Mouse (Mus musculus) stomach, embryonic 14.5 days (tissue): ENCODE measurements around the gene 1110051M20Rik. TPM values are rescaled to one million over a fixed set of nuclear protein-coding genes. Genes with fewer than 3 reads are reported as not detected.
A peak's percentile ranks its signal among the peaks of the same experiment; 100 is the strongest.

Experiments used
- ATAC-seq: fragments of 200-750 bp; cut with Nextera tagmentation; 2 replicates; pipeline ENCODE4 v1.8.0; 2017; ENCODE audit warnings: low read depth, moderate TSS enrichment; ENCODE audit not compliant: insufficient number of reproducible peaks, insufficient read depth, low FRiP score
- H3K27ac ChIP-seq: fragments of 300-500 bp; sonication (generic); 2 replicates; pipeline ENCODE4 v1.5.1; 2014; ENCODE audit warnings: mild to moderate bottlenecking, low read length, moderate library complexity, mixed read lengths
- H3K27me3 ChIP-seq: fragments of 300-500 bp; sonication (generic); 2 replicates; pipeline ENCODE4 v1.6.1; 2014; ENCODE audit warnings: low read length, control low read depth, mixed read lengths; ENCODE audit not compliant: control insufficient read depth, insufficient read depth
- H3K36me3 ChIP-seq: fragments of 300-500 bp; sonication (generic); 2 replicates; pipeline ENCODE4 v1.6.1; 2014; ENCODE audit warnings: mild to moderate bottlenecking, control low read depth, low read length, moderate library complexity, mixed read lengths; ENCODE audit not compliant: control insufficient read depth, insufficient read depth
- H3K4me1 ChIP-seq: fragments of 300-500 bp; sonication (generic); 2 replicates; pipeline ENCODE4 v1.6.1; 2014; ENCODE audit warnings: low read length, control low read depth, mixed read lengths; ENCODE audit not compliant: control insufficient read depth, insufficient read depth
- H3K4me2 ChIP-seq: fragments of 300-500 bp; sonication (generic); replicated peaks from 2 replicates; pipeline ENCODE4 v1.6.1; 2014; ENCODE audit warnings: low read depth, low read length, control low read depth
- H3K4me3 ChIP-seq: fragments of 300-500 bp; sonication (generic); 2 replicates; pipeline ENCODE4 v1.5.1; 2014; ENCODE audit warnings: low read depth, low read length, control low read depth
- H3K9ac ChIP-seq: fragments of 300-500 bp; sonication (generic); replicated peaks from 2 replicates; pipeline ENCODE4 v1.6.1; 2014; ENCODE audit warnings: low read depth, mild to moderate bottlenecking, control low read depth, low read length, moderate library complexity, mixed read lengths
- H3K9me3 ChIP-seq: fragments of 300-500 bp; sonication (generic); 2 replicates; pipeline ENCODE4 v1.6.1; 2016; ENCODE audit warnings: low read depth, low read length, control low read depth; ENCODE audit not compliant: control insufficient read depth
- WGBS: fragments of 180-500 bp; shearing (Covaris S2); extraction: QIAGEN DNeasy Blood & Tissue Kit; methylation state at CpG from one replicate; pipeline ENCODE4 v1.1.7; 2014; 5-methylcytosine and 5-hydroxymethylcytosine counted together
- polyA plus RNA-seq: library from polyadenylated mRNA; unstranded; fragments of >200 nt; fragmentation: Nextera tagmentation; extraction: Ambion mirVana; gene quantifications from 2 replicates; pipeline ENCODE4 v1.2.1, GENCODE M21; 2014

Gene 1110051M20Rik
- polyA plus RNA-seq, 1 experiment from 2014 or later: 67.1 TPM

- 42% methylated on average over 3 of the region's 3 CpGs for WGBS
- H3K27me3 ChIP-seq: no peaks in the 10 kb centered on the region
- H3K9ac ChIP-seq: no peak overlapping the region
- no peak overlapping the region for H3K27ac ChIP-seq
- H3K4me2 ChIP-seq: no peak overlapping the region
- H3K4me3 ChIP-seq: no peak overlapping the region
- H3K36me3 ChIP-seq: no peaks in the 10 kb centered on the region
- H3K9me3 ChIP-seq: no peaks in the 10 kb centered on the region
- ATAC-seq: no peak
- peaks cover 26% of the 10 kb centered on the region for H3K4me1 ChIP-seq
Observed at GRCm38 (mm10) chr2:91461341-91461740, 16.8 kb upstream of the 1110051M20Rik start.

- Histone ChIP-seq H3K27ac (no peak overlapping the region), H3K9ac (no peak overlapping the region), H3K4me3 (no peak overlapping the region), H3K36me3 (no peaks in the 10 kb centered on the region), H3K9me3 (no peaks in the 10 kb centered on the region), H3K4me2 (no peak overlapping the region), H3K4me1 (peaks cover 26% of the 10 kb centered on the region), H3K27me3 (no peaks in the 10 kb centered on the region)
- ATAC-seq: no peak
- WGBS: 75% methylated on average over 7 of the region's 7 CpGs
Observed at GRCm38 (mm10) chr2:91460771-91461170, 16.3 kb upstream of the 1110051M20Rik start.

GRCm38 (mm10) chr2:91460076-91460475 is 15.6 kb upstream of the 1110051M20Rik start:
- H3K9ac ChIP-seq: no peak overlapping the region
- 91% methylated on average over 6 of the region's 6 CpGs for WGBS
- no peak overlapping the region for H3K27ac ChIP-seq
- H3K27me3 ChIP-seq: no peaks in the 10 kb centered on the region
- no peaks in the 10 kb centered on the region for H3K36me3 ChIP-seq
- H3K9me3 ChIP-seq: no peaks in the 10 kb centered on the region
- H3K4me1 ChIP-seq: peaks cover 26% of the 10 kb centered on the region
- no peak for ATAC-seq
- H3K4me2 ChIP-seq: no peak overlapping the region
- no peak overlapping the region for H3K4me3 ChIP-seq

GRCm38 (mm10) chr2:91458673-91459391 is 14.3 kb upstream of the 1110051M20Rik start:
- under 1% methylated on average over 32 of the region's 32 CpGs for WGBS
- Histone ChIP-seq H3K9me3 (no peaks in the 10 kb centered on the region), H3K9ac (peak overlapping the region; percentile 81), H3K4me3 (peak overlapping the region; percentile 88), H3K27me3 (no peaks in the 10 kb centered on the region), H3K36me3 (no peaks in the 10 kb centered on the region), H3K4me2 (peak overlapping the region; percentile 89), H3K4me1 (peaks cover 26% of the 10 kb centered on the region), H3K27ac (peak overlapping the region; percentile 92)
- ATAC-seq: no peak

- Histone ChIP-seq H3K4me2 (peak overlapping the region; percentile 89), H3K4me1 (peaks cover 25% of the 10 kb centered on the region)
Observed at GRCm38 (mm10) chr2:91458252-91458672, 13.8 kb upstream of the 1110051M20Rik start.

GRCm38 (mm10) chr2:91457656-91458251 is 13.2 kb upstream of the 1110051M20Rik start:
- peak; percentile 31; the same call in 1 of the 2 replicates for ATAC-seq

More at GRCm38 (mm10) chr2:91458252-91458672, 13.8 kb upstream of the 1110051M20Rik start:
- H3K9ac ChIP-seq: peak overlapping the region; percentile 81
- no peaks in the 10 kb centered on the region for H3K36me3 ChIP-seq
- H3K27ac ChIP-seq: peak overlapping the region; percentile 92
- no peaks in the 10 kb centered on the region for H3K9me3 ChIP-seq
- WGBS: under 1% methylated on average over 21 of the region's 21 CpGs
- ATAC-seq: peak; percentile 49
- H3K4me3 ChIP-seq: peak overlapping the region; percentile 88
- no peaks in the 10 kb centered on the region for H3K27me3 ChIP-seq

GRCm38 (mm10) chr2:91457259-91457655 is 12.8 kb upstream of the 1110051M20Rik start, which contains the start of gene Lrp4:
TSS of gene Lrp4 (plus strand) at chr2:91457511.
- no peaks in the 10 kb centered on the region for H3K27me3 ChIP-seq
- peak within 1 kb of the TSS; percentile 81 for H3K9ac ChIP-seq
- H3K9me3 ChIP-seq: no peaks in the 10 kb centered on the region
- WGBS: under 1% methylated on average over 21 of the region's 36 CpGs
- peak within 1 kb of the TSS; percentile 92 for H3K27ac ChIP-seq
- peaks cover 15% of the 10 kb centered on the region; the same call in 1 of the 2 replicates for H3K4me1 ChIP-seq
- peak; percentile 73 for ATAC-seq
- H3K4me3 ChIP-seq: peak within 1 kb of the TSS; percentile 88
- H3K4me2 ChIP-seq: peak within 1 kb of the TSS; percentile 89
- H3K36me3 ChIP-seq: no peaks in the 10 kb centered on the region

More at GRCm38 (mm10) chr2:91457656-91458251, 13.2 kb upstream of the 1110051M20Rik start:
- WGBS: under 1% methylated on average over 45 of the region's 45 CpGs
- Histone ChIP-seq H3K27me3 (no peaks in the 10 kb centered on the region), H3K4me2 (peak overlapping the region; percentile 89), H3K4me1 (peaks cover 20% of the 10 kb centered on the region), H3K9me3 (no peaks in the 10 kb centered on the region), H3K4me3 (peak overlapping the region; percentile 88), H3K36me3 (no peaks in the 10 kb centered on the region), H3K27ac (peak overlapping the region; percentile 92), H3K9ac (peak overlapping the region; percentile 81)

- H3K27me3 ChIP-seq: no peaks in the 10 kb centered on the region
- no peaks in the 10 kb centered on the region for H3K9me3 ChIP-seq
- ATAC-seq: no peak
- H3K9ac ChIP-seq: no peak overlapping the region; the same call in 1 of the 2 replicates
- no peaks in the 10 kb centered on the region for H3K36me3 ChIP-seq
- 45% methylated on average over 9 of the region's 9 CpGs for WGBS
- H3K27ac ChIP-seq: peak overlapping the region; percentile 92
- peak overlapping the region; percentile 88 for H3K4me3 ChIP-seq
- peak overlapping the region; percentile 89 for H3K4me2 ChIP-seq
- H3K4me1 ChIP-seq: peaks cover 8% of the 10 kb centered on the region; the same call in 1 of the 2 replicates
Observed at GRCm38 (mm10) chr2:91456491-91457100, 12.1 kb upstream of the 1110051M20Rik start.
